Mouse (Mus musculus) bone marrow, adult 2 months (tissue): Measurements from ENCODE around the gene Tpp1. TPM values are rescaled to one million over a fixed set of nuclear protein-coding genes. Genes with fewer than 3 reads are reported as not detected.
"Not testable (repeated sequence)": the region's sequence is repeated elsewhere in the genome, so short reads cannot be mapped to it uniquely, and the experiment has no call there.

Source experiments
- H3K27ac ChIP-seq: fragments of 200-500 bp; 2 replicates; pipeline ENCODE4 v1.5.1; 2012; ENCODE audit warnings: low read depth, mild to moderate bottlenecking, control low read depth, inconsistent platforms, low read length; ENCODE audit not compliant: control insufficient read depth, poor library complexity, insufficient read depth
- H3K4me1 ChIP-seq: fragments of 200-500 bp; 2 replicates; pipeline ENCODE4 v1.6.1; 2011; ENCODE audit warnings: low read length; ENCODE audit not compliant: control insufficient read depth, insufficient read depth
- H3K4me3 ChIP-seq: fragments of 200-500 bp; replicated peaks from 2 replicates; pipeline ENCODE3; 2011; ENCODE audit warnings: mild to moderate bottlenecking, low read depth, low read length, control low read depth; ENCODE audit not compliant: control insufficient read depth
- CTCF ChIP-seq: fragments of 200-500 bp; IDR thresholded peaks from 2 replicates; pipeline ENCODE4 v1.5.1; 2011; ENCODE audit warnings: low read length, control low read depth; ENCODE audit not compliant: control insufficient read depth, insufficient read depth
- POLR2A ChIP-seq: fragments of 200-500 bp; IDR thresholded peaks from 2 replicates; pipeline ENCODE4 v1.6.1; 2011; ENCODE audit warnings: low read depth, mild to moderate bottlenecking, control low read depth, low read length, borderline replicate concordance; ENCODE audit not compliant: control insufficient read depth
- WGBS: fragments of 180-500 bp; shearing (Covaris S2); methylation state at CpG from one replicate; pipeline ENCODE4 v1.1.7; 2018; 5-methylcytosine and 5-hydroxymethylcytosine counted together
- polyA plus RNA-seq: library from polyadenylated mRNA; stranded (reverse); fragments of >200 nt; gene quantifications from 2 replicates; pipeline ENCODE4 v1.2.4, GENCODE M21; 2011; ENCODE audit warnings: low replicate concordance; ENCODE audit not compliant: missing spikeins, insufficient read depth, insufficient read length

Tpp1 gene
- polyA plus RNA-seq, 1 experiment, result 20.0 TPM

DNA sequence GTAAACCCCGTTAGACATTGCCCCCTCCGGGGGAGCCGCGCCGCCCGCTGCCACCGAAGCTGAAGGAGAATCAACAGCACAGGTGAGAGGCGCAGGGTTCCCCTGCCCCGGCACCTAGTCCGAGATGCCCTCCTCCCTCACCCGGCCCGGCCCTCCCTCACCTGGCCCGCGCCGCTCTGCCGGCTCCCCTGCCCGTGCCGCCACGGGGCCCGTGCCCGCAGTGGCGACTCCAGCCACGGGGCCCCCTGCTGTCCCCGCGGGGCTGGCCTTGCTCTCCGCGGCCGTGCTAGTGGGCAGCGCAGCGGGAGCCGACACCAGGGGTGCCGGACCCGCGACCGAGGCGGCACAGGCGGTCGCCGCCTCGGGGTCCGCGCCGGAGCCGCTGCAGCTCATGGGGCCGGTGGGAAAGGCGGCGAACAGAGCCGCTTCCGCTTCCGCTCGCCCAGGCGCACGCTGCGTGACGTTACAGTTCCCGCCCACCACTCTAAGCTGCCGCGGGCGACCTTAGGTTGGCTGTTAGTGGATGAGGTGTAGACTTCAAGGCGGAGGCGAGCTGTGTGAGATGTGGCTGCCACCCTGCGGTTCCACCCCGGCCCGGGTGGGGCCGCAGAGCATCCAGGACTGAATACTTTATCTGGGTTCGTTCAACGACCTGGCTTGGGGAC, 8.0 kb downstream of the Tpp1 start, which contains the start of gene Taf10:
Gene Taf10 (minus strand): TSS at position 436 of the 665 bp plus-strand sequence.
- peak within 1 kb of the TSS; percentile 87 for H3K4me3 ChIP-seq
- H3K27ac ChIP-seq, result peak within 1 kb of the TSS; percentile 91
- TF ChIP-seq CTCF, result no peak; the same call in 1 of the 2 replicates
- peak; percentile 81 for TF ChIP-seq POLR2A
- WGBS, result under 1% methylated on average over 67 of the region's 67 CpGs
- H3K4me1 ChIP-seq, result peaks cover 2% of the 10 kb centered on the region

DNA sequence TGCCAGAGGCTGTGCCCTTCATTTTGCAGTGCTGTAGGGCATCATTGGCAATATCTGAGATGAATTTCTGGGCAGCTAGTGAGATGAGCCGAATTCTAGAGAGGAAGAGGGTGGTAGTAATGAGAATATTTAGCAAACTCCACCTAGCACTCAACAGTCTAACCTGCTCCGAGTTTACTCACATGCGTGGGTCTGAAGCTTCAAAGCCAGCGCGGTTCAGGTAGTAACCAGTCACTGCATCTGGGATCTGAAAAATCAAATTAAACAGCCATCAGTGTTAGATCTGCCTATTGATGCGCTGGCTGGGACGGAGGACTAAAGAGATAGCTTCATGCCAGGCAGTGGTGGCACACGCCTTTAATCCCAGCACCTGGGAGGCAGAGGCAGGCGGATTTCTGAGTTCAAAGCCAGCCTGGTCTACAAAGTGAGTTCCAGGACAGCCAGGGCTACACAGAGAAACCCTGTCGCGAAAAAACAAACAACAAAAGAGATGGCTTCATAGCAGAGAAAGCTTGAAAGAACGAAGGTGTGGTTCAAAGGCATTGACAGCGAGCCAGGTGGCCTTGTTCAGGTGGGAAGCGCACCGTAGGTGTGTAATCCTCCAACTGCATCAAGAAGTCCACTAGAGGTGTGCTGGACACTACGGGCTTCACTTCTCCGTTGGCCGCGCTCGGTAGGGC, 8.6 kb downstream of the Tpp1 start:
- 31% methylated on average over 20 of the region's 20 CpGs for whole genome bisulfite sequencing
- Histone ChIP-seq H3K4me3 (peak overlapping the region; percentile 87), H3K27ac (peak overlapping the region; percentile 91)
- not testable (repeated sequence) for H3K4me1 ChIP-seq

DNA sequence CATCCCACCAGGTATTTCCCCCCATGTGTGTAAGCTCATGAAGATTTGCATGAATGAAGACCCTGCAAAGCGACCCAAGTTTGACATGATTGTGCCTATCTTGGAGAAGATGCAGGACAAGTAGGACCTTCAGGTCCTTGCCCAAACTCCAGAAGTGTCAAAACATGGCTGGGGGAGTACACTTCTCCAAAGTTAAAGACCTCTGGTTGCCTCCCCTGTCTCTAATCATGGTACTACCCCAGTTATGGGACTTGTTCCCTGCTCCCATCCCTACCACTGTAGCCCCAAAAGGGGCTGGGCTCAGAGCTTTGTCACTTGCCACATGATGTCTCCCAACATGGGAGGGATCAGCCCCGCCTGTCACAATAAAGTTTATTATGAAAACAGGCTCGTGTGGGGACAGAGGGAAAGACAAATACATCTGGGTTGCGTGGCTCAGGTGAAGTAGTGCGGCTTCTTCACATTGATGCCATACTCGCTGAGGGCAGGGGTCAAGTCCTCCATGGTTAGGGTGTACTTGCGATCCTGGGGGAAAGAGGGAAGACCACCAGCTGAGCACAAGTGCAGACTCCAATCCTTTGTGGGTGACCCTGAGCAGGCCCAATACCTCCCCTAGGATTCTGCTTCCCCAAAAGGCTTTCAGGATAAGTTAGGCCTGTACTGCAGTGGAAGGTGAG, 9.4 kb downstream of the Tpp1 start:
- H3K4me1 ChIP-seq, H3K27ac ChIP-seq, H3K4me3 ChIP-seq: not testable (repeated sequence)
- WGBS, result 82% methylated on average over 7 of the region's 7 CpGs

DNA sequence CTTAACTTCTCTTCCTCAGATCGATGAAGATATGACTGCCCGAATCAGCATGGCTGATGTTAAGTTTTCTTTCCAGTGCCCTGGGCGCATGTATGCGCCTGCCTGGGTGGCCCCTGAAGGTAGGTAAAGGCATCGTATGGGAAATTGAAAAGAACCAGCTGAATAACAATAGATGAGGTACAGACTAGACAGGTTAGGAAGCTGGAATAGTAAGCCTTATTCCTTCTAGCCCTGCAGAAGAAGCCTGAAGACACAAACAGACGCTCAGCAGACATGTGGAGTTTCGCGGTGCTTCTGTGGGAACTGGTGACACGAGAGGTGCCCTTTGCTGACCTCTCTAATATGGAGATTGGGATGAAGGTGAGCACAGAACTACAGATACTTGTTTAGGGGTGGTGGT, 10.1 kb downstream of the Tpp1 start:
- Histone ChIP-seq H3K27ac (no peak overlapping the region), H3K4me1 (peaks cover 2% of the 10 kb centered on the region), H3K4me3 (no peak overlapping the region)
- TF ChIP-seq CTCF (no peak), POLR2A (no peak)
- WGBS, result 90% methylated on average over 9 of the region's 9 CpGs

DNA sequence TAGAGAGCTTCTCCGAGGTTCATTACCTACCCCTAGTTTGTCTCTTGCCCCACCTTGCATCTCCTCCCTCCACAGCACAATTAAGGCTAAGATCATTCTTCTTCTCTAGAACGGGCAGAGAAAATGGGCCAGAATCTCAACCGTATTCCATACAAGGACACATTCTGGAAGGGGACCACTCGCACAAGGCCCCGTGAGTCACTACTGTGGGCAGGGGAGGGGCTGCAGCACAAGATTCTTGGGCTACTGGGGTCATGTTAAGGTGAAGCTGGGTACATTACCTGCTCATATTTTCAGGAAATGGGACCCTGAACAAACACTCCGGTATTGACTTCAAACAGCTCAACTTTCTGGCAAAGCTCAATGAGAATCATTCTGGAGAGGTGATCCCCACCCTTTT, 11.2 kb downstream of the Tpp1 start:
- no peak overlapping the region for H3K4me3 ChIP-seq
- no peak overlapping the region for H3K27ac ChIP-seq
- H3K4me1 ChIP-seq, result peaks cover 2% of the 10 kb centered on the region
- 91% methylated on average over 6 of the region's 6 CpGs for WGBS
- TF ChIP-seq POLR2A (no peak), CTCF (no peak)

GRCm38 (mm10) chr7:105740089-105740795, 11.8 kb downstream of the Tpp1 start:
- H3K4me1 ChIP-seq, result peaks cover 2% of the 10 kb centered on the region
- H3K27ac ChIP-seq, result no peak overlapping the region
- TF ChIP-seq POLR2A, result no peak
- TF ChIP-seq CTCF, result no peak
- H3K4me3 ChIP-seq, result no peak overlapping the region
- 91% methylated on average over 13 of the region's 13 CpGs for WGBS

DNA sequence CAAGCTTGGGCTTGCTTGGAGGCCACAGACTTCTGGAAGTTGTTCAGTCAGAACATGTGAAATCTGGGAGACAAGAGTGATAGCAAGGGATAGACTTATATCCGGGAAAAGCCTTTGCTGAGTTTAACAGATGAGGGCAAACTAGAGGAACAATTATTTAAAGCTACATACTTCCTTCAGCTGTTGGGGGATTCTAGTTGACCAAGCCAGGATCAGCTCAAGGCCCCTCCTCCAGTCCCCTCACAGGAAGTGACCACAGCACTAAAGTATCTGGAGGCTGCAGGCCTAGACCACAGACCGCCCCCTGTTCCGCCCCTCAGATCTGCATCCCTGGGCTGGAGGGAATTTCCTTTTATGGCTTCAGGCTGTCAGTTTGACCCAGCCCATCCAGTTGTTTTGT, 13.1 kb downstream of the Tpp1 start:
- Histone ChIP-seq H3K27ac (no peak overlapping the region), H3K4me1 (peaks cover 2% of the 10 kb centered on the region), H3K4me3 (no peak overlapping the region)
- TF ChIP-seq CTCF (no peak), POLR2A (no peak)
- WGBS, result 13% methylated on average over 3 of the region's 3 CpGs

DNA sequence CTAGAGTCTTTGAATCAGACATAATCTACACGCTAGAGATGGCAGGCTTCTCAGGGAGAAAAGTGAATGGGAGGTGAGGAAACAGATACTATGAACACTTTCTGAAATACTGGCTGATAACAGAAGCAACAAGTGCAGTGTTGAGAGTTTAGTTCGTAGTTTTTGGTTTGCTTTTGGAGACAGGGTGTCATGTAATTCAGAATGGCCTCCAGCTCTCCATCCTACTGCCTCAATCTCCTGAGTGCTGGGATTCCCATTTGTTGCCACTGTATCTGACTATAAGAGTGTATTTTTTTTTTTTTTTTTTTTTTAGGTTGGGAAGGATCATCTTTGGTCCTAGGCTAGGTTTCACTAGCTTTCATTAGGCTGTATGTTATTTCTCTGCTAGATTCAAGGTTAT, 13.7 kb downstream of the Tpp1 start:
- Histone ChIP-seq H3K4me3 (no peak overlapping the region), H3K4me1 (no peaks in the 10 kb centered on the region; the same call in 1 of the 2 replicates), H3K27ac (no peak overlapping the region)
- WGBS, result 30% methylated on average over 2 of the region's 2 CpGs
- TF ChIP-seq CTCF (no peak), POLR2A (no peak)
